Mouse (Mus musculus): ENCODE results near the gene Akap1.

The Akap1 gene

GRCm38 (mm10) chr11:88878011-88878410 lies 13.6 kb upstream of the Akap1 start:
- no peak for DNase-seq (ENCODE audit: low spot score)

- DNase-seq (ENCODE audit: low spot score): no peak
Observed at GRCm38 (mm10) chr11:88873667-88874030, 9.3 kb upstream of the Akap1 start.

GRCm38 (mm10) chr11:88873027-88873666 lies 8.8 kb upstream of the Akap1 start:
- no peak for DNase-seq (ENCODE audit: low spot score)

- DNase-seq (ENCODE audit: low spot score): no peak
Observed at GRCm38 (mm10) chr11:88869443-88869842, 5.1 kb upstream of the Akap1 start.

GRCm38 (mm10) chr11:88863904-88864457 lies 405 bp downstream of the Akap1 start:
- peak; percentile 39 for DNase-seq (ENCODE audit: low spot score)

GRCm38 (mm10) chr11:88863071-88863903 lies 1.1 kb downstream of the Akap1 start:
- DNase-seq (ENCODE audit: low spot score): no peak

- no peak for DNase-seq (ENCODE audit: low spot score)
Observed at GRCm38 (mm10) chr11:88862355-88862754, 2.0 kb downstream of the Akap1 start.

GRCm38 (mm10) chr11:88861060-88861459 lies 3.3 kb downstream of the Akap1 start:
- DNase-seq (ENCODE audit: low spot score): no peak

- DNase-seq (ENCODE audit: low spot score): no peak
Observed at GRCm38 (mm10) chr11:88860641-88861040, 3.7 kb downstream of the Akap1 start.

- no peak for DNase-seq (ENCODE audit: low spot score)
Observed at GRCm38 (mm10) chr11:88857311-88858005, 6.9 kb downstream of the Akap1 start.

- DNase-seq (ENCODE audit: low spot score): no peak
Observed at GRCm38 (mm10) chr11:88856383-88856782, 8.0 kb downstream of the Akap1 start.

GRCm38 (mm10) chr11:88855795-88856194 lies 8.6 kb downstream of the Akap1 start:
- DNase-seq (ENCODE audit: low spot score): no peak

GRCm38 (mm10) chr11:88853588-88853987 lies 10.8 kb downstream of the Akap1 start:
- DNase-seq (ENCODE audit: low spot score): no peak

- no peak for DNase-seq (ENCODE audit: low spot score)
Observed at GRCm38 (mm10) chr11:88852806-88853205, 11.6 kb downstream of the Akap1 start.

- no peak for DNase-seq (ENCODE audit: low spot score)
Observed at GRCm38 (mm10) chr11:88851049-88851825, 13.1 kb downstream of the Akap1 start.

GRCm38 (mm10) chr11:88849732-88850131 lies 14.7 kb downstream of the Akap1 start:
- no peak for DNase-seq (ENCODE audit: low spot score)

GRCm38 (mm10) chr11:88849284-88849683 lies 15.1 kb downstream of the Akap1 start:
- no peak for DNase-seq (ENCODE audit: low spot score)

- peak; percentile 52 for DNase-seq (ENCODE audit: low spot score)
Observed at GRCm38 (mm10) chr11:88848590-88848989, 15.8 kb downstream of the Akap1 start.

GRCm38 (mm10) chr11:88847281-88848006 lies 16.9 kb downstream of the Akap1 start:
- DNase-seq (ENCODE audit: low spot score): no peak

- DNase-seq (ENCODE audit: low spot score): no peak
Observed at GRCm38 (mm10) chr11:88844384-88844783, 20.0 kb downstream of the Akap1 start.

GRCm38 (mm10) chr11:88843305-88843704 lies 21.1 kb downstream of the Akap1 start:
- DNase-seq (ENCODE audit: low spot score): no peak

All from ovary, postnatal 14 days (tissue).